Mouse (Mus musculus): ENCODE data around the gene 2200002D01Rik.

DNA sequence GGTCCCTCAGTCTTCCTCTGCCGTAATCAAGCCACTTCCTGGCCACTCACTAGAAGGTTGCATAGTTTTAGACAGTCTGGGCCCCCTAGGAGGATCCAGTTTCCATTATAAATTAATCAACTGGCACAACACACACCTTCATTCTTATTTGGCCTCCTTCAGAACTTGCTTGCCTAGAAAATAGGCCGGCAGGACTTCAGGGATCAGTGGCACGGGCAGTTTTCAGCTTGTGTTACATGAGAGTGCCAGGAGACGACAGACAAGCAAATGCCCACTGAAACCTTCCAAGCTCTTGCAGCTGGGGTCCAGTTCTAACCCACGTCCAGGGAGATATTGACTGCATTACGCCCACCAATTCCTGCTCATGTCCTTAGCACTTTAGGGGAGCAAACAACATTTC lies 13.9 kb upstream of the 2200002D01Rik start:
- TF ChIP-seq CTCF (IDR thresholded peaks at IDR 0.05; ENCODE audit: low read depth, low read length) (no peak), POLR2A (IDR thresholded peaks at IDR 0.05; ENCODE audit: extremely low read depth, insufficient read depth, low read length) (no peak)
